Mouse (Mus musculus) hematopoietic multipotent progenitor cell, adult 10-12 weeks (in vitro differentiated cells): ENCODE results near the gene Sema6d. TPM values are rescaled to one million over a fixed set of nuclear protein-coding genes. Genes with fewer than 3 reads are reported as not detected.

Source experiments
- polyA plus RNA-seq: library from polyadenylated mRNA; stranded (reverse); fragments of >175 nt; gene quantifications from 2 replicates; pipeline ENCODE4 v1.2.3, GENCODE M21; 2012; ENCODE audit warnings: low replicate concordance

The Sema6d gene
- polyA plus RNA-seq = 11.5 and 14.8 TPM in 2 replicates

GRCm38 (mm10) chr2:124089813-124090230 lies at the start of gene Sema6d:
Gene Sema6d (plus strand): TSS chr2:124089969.

